Mouse (Mus musculus) spleen, postnatal 4 days (tissue): ENCODE measurements around the gene Olfr1150-ps1.

Experiments
- DNase-seq, 2 experiments: peaks; one replicate each; pipeline ENCODE4 v3.0.0; 2022; ENCODE audit warnings: low spot score in 2 of 2

Olfr1150-ps1 gene

DNA sequence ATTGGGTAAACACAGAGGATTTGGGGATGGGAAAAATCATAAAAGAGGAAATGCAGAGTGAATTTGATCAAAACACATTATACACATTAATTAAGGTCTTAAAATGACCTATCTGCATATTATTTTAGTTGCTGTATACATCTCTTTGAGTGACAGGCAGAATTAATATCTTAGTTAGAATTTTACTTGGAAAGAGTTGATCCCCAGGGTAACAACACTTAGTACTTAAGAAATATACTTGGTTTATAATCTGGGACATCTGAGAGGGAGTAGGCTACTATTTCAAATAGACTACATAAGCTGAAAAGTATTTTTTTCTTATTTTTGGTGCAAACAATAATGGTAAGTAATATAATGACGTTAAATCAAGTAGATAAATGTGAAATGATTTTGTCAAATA is at the start of gene Olfr1150-ps1:
Gene Olfr1150-ps1, plus strand, starts transcription at position 301 of the 400 bp plus-strand sequence.
- no peak for DNase-seq

DNA sequence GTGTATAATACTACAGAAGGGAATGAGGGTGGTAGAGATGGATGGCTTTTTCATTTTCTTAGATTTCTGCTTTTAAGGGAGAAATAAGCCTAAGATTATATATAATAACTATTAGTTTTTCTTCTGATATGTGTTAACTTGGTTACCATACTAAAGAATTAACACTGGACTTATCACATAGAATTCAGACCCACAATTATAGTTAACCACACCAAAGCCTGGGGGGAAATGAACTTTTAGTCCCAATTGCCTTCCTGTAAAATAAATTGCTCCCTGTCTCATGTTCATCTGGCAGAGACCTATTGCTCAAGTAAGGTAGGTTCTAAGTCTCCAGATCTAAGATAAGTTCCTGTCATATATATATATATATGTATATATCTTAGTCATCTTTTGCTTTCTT is 43.5 kb upstream of the Olfr1150-ps1 start, which contains the start of gene Olfr1143:
Gene Olfr1143, plus strand, starts transcription at position 301 of the 400 bp plus-strand sequence.
- DNase-seq, result no peak

DNA sequence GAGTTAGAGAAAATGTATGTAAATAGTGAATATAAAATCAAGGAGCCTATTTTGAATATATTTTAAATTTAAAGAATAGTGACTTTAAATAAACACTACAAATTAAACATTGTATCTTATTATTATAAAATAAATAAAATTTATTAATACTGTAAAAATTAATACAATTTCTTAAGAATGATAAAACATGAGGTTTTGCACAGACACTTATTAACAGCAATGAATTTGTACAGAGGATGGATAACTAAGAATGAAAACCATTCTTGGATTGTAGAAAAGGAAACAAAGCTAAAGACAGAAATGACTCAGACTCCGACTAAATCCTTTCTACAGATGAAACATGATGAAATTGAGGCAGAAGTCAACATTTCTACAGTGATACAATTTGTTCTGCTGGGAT is 34.3 kb upstream of the Olfr1150-ps1 start, which contains the start of gene Olfr1145:
Gene Olfr1145, plus strand, starts transcription at position 301 of the 400 bp plus-strand sequence.
- no peak for DNase-seq

DNA sequence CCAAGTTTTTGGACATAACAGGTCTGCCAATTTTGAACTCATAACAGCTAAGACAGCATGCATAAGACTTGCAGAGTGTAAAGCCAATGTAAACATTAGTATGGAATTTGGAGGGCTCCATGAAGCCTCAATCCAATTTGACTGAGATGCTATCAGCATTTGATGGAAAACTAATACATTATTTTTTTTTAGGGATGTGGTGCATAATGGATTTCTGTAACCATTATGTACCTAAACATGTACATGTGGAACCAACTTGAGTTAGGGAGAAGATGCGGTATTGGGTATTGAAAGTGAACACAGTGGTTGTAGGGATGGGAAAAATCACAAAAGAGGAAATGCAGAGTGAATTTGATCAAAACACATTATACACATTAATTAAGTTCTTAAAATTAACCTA is 13.6 kb upstream of the Olfr1150-ps1 start, which contains the start of gene Olfr1148:
Gene Olfr1148, plus strand, starts transcription at position 301 of the 400 bp plus-strand sequence.
- no peak for DNase-seq

DNA sequence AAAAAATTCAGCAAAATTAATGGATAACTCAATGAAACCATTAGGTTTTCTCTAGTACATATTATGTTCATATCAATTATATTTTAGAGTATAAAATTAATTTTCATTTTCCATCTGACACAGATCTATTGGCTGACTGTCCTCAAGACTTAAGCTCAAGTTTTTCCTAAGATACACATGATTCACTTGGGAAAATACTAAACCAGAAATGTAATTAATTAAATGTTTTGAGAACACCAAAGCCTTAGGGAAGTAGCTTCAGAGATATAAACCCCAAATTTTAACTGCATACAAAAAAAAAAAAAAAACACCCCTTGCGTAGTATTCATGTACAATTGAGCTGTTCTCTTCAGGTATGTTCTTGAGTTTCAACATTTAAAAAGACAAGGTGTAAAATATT is 11.8 kb downstream of the Olfr1150-ps1 start, which contains the start of gene Olfr1151:
Gene Olfr1151, plus strand, starts transcription at position 301 of the 400 bp plus-strand sequence.
- no peak for DNase-seq

DNA sequence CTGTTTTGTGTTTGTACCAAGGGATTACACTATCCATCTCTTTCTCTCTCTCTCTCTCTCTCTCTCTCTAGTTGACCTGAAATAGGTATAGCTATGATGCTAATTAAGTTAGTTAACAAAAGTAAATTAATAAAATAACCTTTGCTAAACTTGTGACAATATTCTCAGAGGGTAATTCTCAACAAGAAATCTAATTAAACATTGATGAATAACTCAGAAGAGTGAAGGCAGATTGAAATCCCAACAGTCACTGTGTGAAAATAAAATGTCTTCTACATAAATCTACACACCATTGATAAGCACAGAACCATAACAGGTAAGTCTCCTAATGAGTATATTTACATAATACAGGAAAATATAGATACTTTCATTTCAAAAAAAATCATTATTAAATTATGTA is 22.4 kb downstream of the Olfr1150-ps1 start, which contains the start of gene Olfr1152:
Gene Olfr1152, plus strand, starts transcription at position 301 of the 400 bp plus-strand sequence.
- no peak for DNase-seq

DNA sequence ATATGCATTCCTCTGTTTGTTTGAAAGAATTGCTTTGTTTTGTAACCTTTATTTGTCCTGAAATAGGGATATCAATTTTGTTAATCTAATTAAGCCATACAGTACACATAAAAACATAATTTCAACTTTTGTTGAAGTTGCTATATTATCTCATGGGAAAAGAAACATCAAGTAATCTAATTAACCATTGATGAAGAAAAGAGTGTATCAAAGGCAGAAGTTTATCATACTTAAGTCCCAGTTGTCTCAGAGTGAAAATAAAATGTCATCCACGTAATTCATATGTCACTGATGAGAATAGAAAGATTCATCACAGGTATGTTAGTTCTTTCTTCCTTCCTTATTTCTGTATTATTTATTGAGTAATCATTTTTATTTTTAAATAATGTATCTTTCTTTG is 50.9 kb downstream of the Olfr1150-ps1 start, which contains the start of gene Olfr1153:
Gene Olfr1153, plus strand, starts transcription at position 301 of the 400 bp plus-strand sequence.
- no peak for DNase-seq
